Mouse (Mus musculus): ENCODE data around the gene H2-DMb1. TPM values are rescaled to one million over a fixed set of nuclear protein-coding genes. Genes with fewer than 3 reads are reported as not detected.

The H2-DMb1 gene
- polyA plus RNA-seq, 1 experiment from 2014 or later: 0.69 TPM

DNA sequence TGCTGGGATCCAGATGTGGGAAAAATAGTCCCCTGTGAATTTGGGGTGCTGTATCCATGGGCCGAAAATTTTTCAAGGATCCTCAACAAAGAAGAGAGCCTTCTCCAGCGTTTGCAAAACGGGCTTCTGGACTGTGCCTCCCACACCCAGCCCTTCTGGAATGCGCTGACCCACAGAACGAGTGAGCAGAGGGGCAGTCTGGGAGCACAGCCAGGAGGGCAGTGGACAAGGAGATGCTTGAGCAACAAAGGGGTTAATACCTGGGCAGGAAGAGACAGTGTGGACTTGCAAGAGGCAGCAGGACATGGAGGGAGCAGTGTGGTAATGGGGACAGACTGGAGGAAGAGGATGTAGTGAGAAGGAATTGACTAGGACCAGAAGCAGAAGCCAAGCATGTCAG, 2.7 kb downstream of the H2-DMb1 start:
- Histone ChIP-seq H3K9ac (ENCODE audit: low read depth, low read length) (no peak overlapping the region), H3K36me3 (ENCODE audit: control insufficient read depth, insufficient read depth, low read length) (no peaks in the 10 kb centered on the region), H3K4me2 (ENCODE audit: low read length) (no peak overlapping the region), H3K27ac (ENCODE audit: low read length) (no peak overlapping the region), H3K9me3 (replicated peaks; ENCODE audit: control insufficient read depth, low read length, poor library complexity, severe bottlenecking) (no peaks in the 10 kb centered on the region), H3K4me3 (ENCODE audit: low read depth, low read length) (no peak overlapping the region), H3K27me3 (ENCODE audit: control insufficient read depth, insufficient read depth, low read depth, low read length) (no peaks in the 10 kb centered on the region), H3K4me1 (ENCODE audit: control insufficient read depth, insufficient read depth, low read length) (no peaks in the 10 kb centered on the region)
- 54% methylated on average over 5 of the region's 5 CpGs for WGBS
- no peak for ATAC-seq

DNA sequence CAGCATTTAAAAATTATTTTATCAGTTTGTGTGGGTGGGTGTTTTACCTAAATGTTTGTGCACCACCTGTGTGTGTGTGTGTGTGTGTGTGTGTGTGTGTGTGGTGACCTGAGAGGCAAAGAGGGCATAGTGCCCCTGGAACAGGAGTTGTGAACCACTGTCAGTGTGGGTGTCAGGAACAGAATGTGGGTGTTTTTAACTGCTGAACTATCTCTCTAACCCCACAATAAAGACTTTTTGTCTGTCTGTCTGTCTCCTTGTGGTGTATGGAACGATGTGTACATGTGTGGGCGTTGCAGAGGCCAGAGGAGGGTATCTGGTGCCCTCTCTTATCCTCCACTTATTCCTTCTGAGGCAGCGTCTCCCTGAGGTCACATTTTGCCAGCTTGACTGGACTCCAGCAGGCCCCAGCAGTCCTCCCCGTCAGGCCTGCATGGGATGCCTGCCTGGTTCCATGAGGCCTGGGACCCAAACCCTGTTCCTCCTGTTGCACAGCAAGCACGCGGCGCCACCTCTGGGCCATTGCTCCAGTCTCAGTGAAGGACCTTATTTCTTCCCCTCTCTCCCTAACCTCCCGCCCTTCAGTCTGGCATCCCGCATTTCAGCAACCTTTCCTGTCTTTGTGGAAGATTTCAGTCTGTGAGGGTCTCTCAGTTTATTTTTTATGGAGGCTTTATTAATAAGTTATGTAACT, 11.5 kb downstream of the H2-DMb1 start:
- no peak for ATAC-seq
- Histone ChIP-seq H3K27ac (ENCODE audit: low read length) (no peak overlapping the region), H3K4me1 (ENCODE audit: control insufficient read depth, insufficient read depth, low read length) (no peaks in the 10 kb centered on the region), H3K4me3 (ENCODE audit: low read depth, low read length) (no peak overlapping the region), H3K36me3 (ENCODE audit: control insufficient read depth, insufficient read depth, low read length) (no peaks in the 10 kb centered on the region), H3K27me3 (ENCODE audit: control insufficient read depth, insufficient read depth, low read depth, low read length) (no peaks in the 10 kb centered on the region), H3K9ac (ENCODE audit: low read depth, low read length) (no peak overlapping the region), H3K9me3 (replicated peaks; ENCODE audit: control insufficient read depth, low read length, poor library complexity, severe bottlenecking) (no peaks in the 10 kb centered on the region; the same call in 1 of the 2 replicates), H3K4me2 (ENCODE audit: low read length) (no peak overlapping the region)
- WGBS: 45% methylated on average over 9 of the region's 9 CpGs

DNA sequence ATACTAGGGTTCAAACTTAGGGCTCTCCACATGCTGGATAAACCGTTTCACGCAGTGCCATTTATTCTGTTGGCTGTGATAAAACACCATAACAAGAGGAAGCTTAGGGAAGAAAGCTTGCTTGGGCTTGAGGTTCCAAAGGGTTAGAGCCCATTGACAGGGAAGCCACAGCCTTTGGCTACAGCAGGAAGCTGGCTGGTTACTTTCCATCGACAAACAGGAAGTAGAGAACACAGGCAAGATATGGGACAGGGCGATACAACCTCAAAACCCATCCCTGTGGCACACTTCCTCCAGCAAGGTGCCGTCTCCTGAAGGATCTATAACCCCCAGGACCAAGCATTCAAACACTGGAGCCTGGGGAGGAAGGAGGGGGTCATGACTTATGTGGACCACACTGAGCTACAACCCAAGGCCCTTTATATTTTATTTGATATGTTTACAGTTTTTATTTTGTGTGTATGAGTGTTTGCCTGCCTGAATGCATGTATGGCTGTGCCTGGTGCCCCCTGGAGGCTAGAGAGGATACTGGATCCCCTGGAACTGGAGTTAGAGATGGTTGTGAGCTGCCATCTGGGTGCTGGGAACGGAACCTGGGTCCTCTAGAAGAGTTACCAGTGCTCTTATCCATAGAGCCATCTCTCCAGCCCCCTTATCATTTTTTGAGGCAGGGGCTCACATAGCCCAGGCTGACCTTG, 12.3 kb downstream of the H2-DMb1 start:
- no peak overlapping the region for H3K9ac ChIP-seq (ENCODE audit: low read depth, low read length)
- H3K36me3 ChIP-seq (ENCODE audit: control insufficient read depth, insufficient read depth, low read length): no peaks in the 10 kb centered on the region
- no peaks in the 10 kb centered on the region for H3K4me1 ChIP-seq (ENCODE audit: control insufficient read depth, insufficient read depth, low read length)
- WGBS: 94% methylated on average over 6 of the region's 6 CpGs
- no peaks in the 10 kb centered on the region; the same call in 1 of the 2 replicates for H3K9me3 ChIP-seq (replicated peaks; ENCODE audit: control insufficient read depth, low read length, poor library complexity, severe bottlenecking)
- ATAC-seq: no peak
- no peak overlapping the region for H3K27ac ChIP-seq (ENCODE audit: low read length)
- no peak overlapping the region for H3K4me3 ChIP-seq (ENCODE audit: low read depth, low read length)
- H3K27me3 ChIP-seq (ENCODE audit: control insufficient read depth, insufficient read depth, low read depth, low read length): no peaks in the 10 kb centered on the region
- no peak overlapping the region for H3K4me2 ChIP-seq (ENCODE audit: low read length)

DNA sequence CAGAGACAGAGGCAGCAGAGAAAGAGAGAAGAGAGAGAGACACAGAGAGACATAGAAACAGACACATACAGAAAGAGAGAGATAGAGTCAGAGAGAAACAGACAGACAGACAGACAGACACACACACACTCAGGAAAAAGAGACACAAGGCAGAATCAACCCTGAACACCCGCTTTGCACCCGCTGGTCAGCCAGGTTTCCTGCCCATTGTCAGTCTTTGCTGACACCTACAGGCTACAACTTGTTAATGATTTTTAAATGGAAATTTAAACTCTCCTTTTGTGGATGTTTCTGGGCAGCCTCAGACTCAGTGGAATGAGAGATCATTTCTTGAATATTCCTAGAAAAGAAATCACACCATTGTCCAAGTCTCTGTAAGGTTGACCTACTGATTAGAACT, 16.4 kb downstream of the H2-DMb1 start:
- Histone ChIP-seq H3K4me3 (ENCODE audit: low read depth, low read length) (no peak overlapping the region), H3K27ac (ENCODE audit: low read length) (no peak overlapping the region), H3K36me3 (ENCODE audit: control insufficient read depth, insufficient read depth, low read length) (no peaks in the 10 kb centered on the region), H3K27me3 (ENCODE audit: control insufficient read depth, insufficient read depth, low read depth, low read length) (no peaks in the 10 kb centered on the region), H3K4me2 (ENCODE audit: low read length) (no peak overlapping the region), H3K9me3 (replicated peaks; ENCODE audit: control insufficient read depth, low read length, poor library complexity, severe bottlenecking) (no peaks in the 10 kb centered on the region; the same call in 1 of the 2 replicates), H3K9ac (ENCODE audit: low read depth, low read length) (no peak overlapping the region), H3K4me1 (ENCODE audit: control insufficient read depth, insufficient read depth, low read length) (no peaks in the 10 kb centered on the region)
- ATAC-seq: no peak
- WGBS: 0% methylated on average over 2 of the region's 2 CpGs

DNA sequence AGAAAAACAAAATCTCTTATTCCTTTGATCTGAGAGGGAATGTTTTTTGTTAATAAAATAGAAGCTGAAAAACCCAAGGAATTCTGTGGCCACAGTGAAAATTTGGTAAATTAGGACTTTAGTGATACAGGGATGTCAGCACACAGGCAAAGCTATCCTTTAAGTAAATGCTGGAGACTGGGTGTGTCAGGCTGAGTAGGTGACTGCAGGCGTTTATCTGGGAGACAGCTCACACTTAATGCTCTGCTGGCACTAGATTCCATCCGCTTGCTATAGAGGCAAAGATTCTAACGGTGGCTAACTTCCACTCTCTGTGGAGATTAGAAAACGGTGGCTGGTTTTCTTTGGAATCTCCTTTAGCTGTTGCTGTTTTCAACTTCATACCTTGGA, 17.6 kb downstream of the H2-DMb1 start:
- H3K4me1 ChIP-seq (ENCODE audit: control insufficient read depth, insufficient read depth, low read length): no peaks in the 10 kb centered on the region

DNA sequence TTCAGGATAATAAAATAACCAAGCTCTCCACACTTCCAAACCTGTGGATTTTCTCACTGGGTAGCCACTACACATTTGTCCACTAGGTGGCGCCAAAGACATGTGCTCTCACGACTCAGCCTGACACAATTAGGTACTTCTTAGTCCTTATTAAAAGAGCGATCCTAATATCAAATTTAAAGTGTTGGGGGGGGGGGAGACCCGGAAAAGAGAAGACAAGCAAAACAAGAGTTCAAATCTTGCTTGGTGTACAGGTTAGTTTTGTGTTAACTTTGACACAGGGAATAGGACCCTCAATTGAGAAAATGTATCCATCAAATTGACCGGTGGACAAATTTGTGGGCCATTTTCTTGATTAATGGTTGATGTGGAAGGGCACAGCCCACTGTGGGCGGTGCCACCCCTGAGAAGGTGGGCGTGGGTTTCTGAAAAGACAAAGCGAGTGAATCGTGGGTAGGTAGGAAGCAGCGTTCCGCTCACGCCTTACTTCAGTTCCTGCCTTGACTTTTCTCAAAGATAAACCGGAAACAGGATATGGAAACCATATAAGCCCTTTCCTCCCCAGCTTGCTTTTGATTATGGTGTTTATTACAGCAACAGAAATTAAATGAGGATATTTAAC, 18.1 kb downstream of the H2-DMb1 start:
- Histone ChIP-seq H3K4me2 (ENCODE audit: low read length) (no peak overlapping the region), H3K9ac (ENCODE audit: low read depth, low read length) (no peak overlapping the region), H3K27ac (ENCODE audit: low read length) (no peak overlapping the region), H3K36me3 (ENCODE audit: control insufficient read depth, insufficient read depth, low read length) (no peaks in the 10 kb centered on the region), H3K9me3 (replicated peaks; ENCODE audit: control insufficient read depth, low read length, poor library complexity, severe bottlenecking) (no peaks in the 10 kb centered on the region), H3K27me3 (ENCODE audit: control insufficient read depth, insufficient read depth, low read depth, low read length) (no peaks in the 10 kb centered on the region), H3K4me3 (ENCODE audit: low read depth, low read length) (no peak overlapping the region), H3K4me1 (ENCODE audit: control insufficient read depth, insufficient read depth, low read length) (no peaks in the 10 kb centered on the region)
- no peak for ATAC-seq
- WGBS: 44% methylated on average over 13 of the region's 13 CpGs

More for the DNA sequence above, 17.6 kb downstream of the H2-DMb1 start:
- Histone ChIP-seq H3K27ac (ENCODE audit: low read length) (no peak overlapping the region), H3K27me3 (ENCODE audit: control insufficient read depth, insufficient read depth, low read depth, low read length) (no peaks in the 10 kb centered on the region), H3K4me3 (ENCODE audit: low read depth, low read length) (no peak overlapping the region), H3K9me3 (replicated peaks; ENCODE audit: control insufficient read depth, low read length, poor library complexity, severe bottlenecking) (no peaks in the 10 kb centered on the region; the same call in 1 of the 2 replicates), H3K4me2 (ENCODE audit: low read length) (no peak overlapping the region), H3K9ac (ENCODE audit: low read depth, low read length) (no peak overlapping the region), H3K36me3 (ENCODE audit: control insufficient read depth, insufficient read depth, low read length) (no peaks in the 10 kb centered on the region)
- no peak for ATAC-seq
- WGBS: 27% methylated on average over 4 of the region's 4 CpGs

DNA sequence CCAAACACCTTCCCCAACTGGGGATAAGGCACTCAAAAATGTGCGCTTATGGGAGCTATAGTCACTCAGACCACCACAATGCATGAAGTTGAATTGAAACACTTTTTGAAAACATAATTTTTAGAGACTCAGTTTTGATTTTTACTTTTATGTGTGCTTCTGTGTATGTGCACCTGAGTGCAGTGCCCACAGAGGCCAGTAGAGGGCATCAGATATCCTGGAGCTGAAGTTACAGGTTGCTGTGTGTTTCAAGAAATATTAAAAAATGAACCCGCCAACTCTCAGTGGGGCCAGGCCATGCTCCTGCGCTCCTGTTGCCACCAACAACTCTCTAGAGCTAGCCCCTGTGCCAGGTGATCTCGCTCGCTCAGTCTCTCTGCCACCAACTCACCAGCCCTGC, 19.7 kb downstream of the H2-DMb1 start:
- Histone ChIP-seq H3K4me2 (ENCODE audit: low read length) (no peak overlapping the region), H3K27ac (ENCODE audit: low read length) (no peak overlapping the region), H3K9me3 (replicated peaks; ENCODE audit: control insufficient read depth, low read length, poor library complexity, severe bottlenecking) (peaks cover 5% of the 10 kb centered on the region; the same call in 1 of the 2 replicates), H3K4me3 (ENCODE audit: low read depth, low read length) (no peak overlapping the region), H3K9ac (ENCODE audit: low read depth, low read length) (no peak overlapping the region), H3K36me3 (ENCODE audit: control insufficient read depth, insufficient read depth, low read length) (no peaks in the 10 kb centered on the region), H3K27me3 (ENCODE audit: control insufficient read depth, insufficient read depth, low read depth, low read length) (no peaks in the 10 kb centered on the region), H3K4me1 (ENCODE audit: control insufficient read depth, insufficient read depth, low read length) (no peaks in the 10 kb centered on the region)
- WGBS: 94% methylated on average over 5 of the region's 5 CpGs
- no peak for ATAC-seq

DNA sequence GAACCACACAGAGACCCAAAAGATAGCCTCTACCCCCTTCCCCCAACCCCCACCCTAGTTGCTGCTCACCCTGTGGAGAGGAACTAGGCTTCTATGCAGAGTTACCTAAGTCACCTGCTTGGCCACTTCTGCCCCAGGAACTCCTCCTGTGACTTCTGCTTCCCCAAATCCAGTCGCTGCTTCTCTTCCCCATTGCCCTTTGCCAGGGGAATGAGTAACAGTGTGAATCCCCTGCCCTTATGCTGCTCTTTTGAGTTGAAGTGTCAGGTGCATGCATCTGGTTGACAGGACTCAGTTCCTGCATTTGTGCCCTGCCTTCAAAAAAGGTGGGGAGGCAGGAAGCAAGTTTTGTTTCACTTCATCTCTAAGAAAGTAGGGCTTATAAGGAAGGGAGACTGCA, 21.2 kb downstream of the H2-DMb1 start:
- no peak overlapping the region for H3K9ac ChIP-seq (ENCODE audit: low read depth, low read length)
- 70% methylated on average over 1 of the region's 1 CpGs for WGBS

DNA sequence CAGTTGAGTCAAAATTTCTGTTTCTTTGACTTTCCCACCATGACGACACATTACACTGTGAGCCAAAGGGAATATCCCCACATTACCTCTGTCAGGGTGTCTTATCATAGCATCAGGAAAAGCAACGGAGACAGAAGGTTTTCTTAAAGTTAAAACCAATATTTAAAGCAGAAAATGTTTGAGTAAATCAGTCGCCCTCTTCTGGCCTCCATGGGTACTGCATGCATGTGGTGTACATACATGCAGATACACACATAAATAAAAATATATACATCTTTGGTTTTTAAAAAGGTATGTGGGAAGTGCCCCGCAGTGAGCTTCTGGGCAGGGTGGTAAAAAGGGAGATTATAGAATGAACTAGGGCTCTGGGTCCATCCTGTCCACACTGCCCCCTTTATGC, 24.3 kb downstream of the H2-DMb1 start:
- WGBS: 73% methylated on average over 4 of the region's 4 CpGs
- no peak for ATAC-seq

More for the DNA sequence above, 21.2 kb downstream of the H2-DMb1 start:
- Histone ChIP-seq H3K4me1 (ENCODE audit: control insufficient read depth, insufficient read depth, low read length) (no peaks in the 10 kb centered on the region), H3K27me3 (ENCODE audit: control insufficient read depth, insufficient read depth, low read depth, low read length) (no peaks in the 10 kb centered on the region), H3K4me2 (ENCODE audit: low read length) (no peak overlapping the region), H3K9me3 (replicated peaks; ENCODE audit: control insufficient read depth, low read length, poor library complexity, severe bottlenecking) (peaks cover 5% of the 10 kb centered on the region; the same call in 1 of the 2 replicates), H3K4me3 (ENCODE audit: low read depth, low read length) (no peak overlapping the region), H3K36me3 (ENCODE audit: control insufficient read depth, insufficient read depth, low read length) (no peaks in the 10 kb centered on the region), H3K27ac (ENCODE audit: low read length) (no peak overlapping the region)
- no peak for ATAC-seq

More for the DNA sequence above, 24.3 kb downstream of the H2-DMb1 start:
- no peak overlapping the region for H3K4me2 ChIP-seq (ENCODE audit: low read length)
- no peak overlapping the region for H3K9ac ChIP-seq (ENCODE audit: low read depth, low read length)
- H3K36me3 ChIP-seq (ENCODE audit: control insufficient read depth, insufficient read depth, low read length): no peaks in the 10 kb centered on the region
- H3K4me3 ChIP-seq (ENCODE audit: low read depth, low read length): no peak overlapping the region
- no peaks in the 10 kb centered on the region for H3K27me3 ChIP-seq (ENCODE audit: control insufficient read depth, insufficient read depth, low read depth, low read length)
- no peak overlapping the region for H3K27ac ChIP-seq (ENCODE audit: low read length)
- no peaks in the 10 kb centered on the region for H3K4me1 ChIP-seq (ENCODE audit: control insufficient read depth, insufficient read depth, low read length)
- peaks cover 5% of the 10 kb centered on the region; the same call in 1 of the 2 replicates for H3K9me3 ChIP-seq (replicated peaks; ENCODE audit: control insufficient read depth, low read length, poor library complexity, severe bottlenecking)
